Mouse (Mus musculus) liver, embryonic 14 days (tissue): ENCODE results near the gene Zfp932. TPM values are rescaled to one million over a fixed set of nuclear protein-coding genes. Genes with fewer than 3 reads are reported as not detected.

Experiments used
- polyA plus RNA-seq: library from polyadenylated mRNA; depleted of rRNA; stranded (reverse); fragments of >200 nt; gene quantifications from 2 replicates; pipeline ENCODE4 v1.2.3, GENCODE M21; 2012; rRNA removed

The Zfp932 gene
- 5.0 and 5.3 TPM in 2 replicates for polyA plus RNA-seq

DNA sequence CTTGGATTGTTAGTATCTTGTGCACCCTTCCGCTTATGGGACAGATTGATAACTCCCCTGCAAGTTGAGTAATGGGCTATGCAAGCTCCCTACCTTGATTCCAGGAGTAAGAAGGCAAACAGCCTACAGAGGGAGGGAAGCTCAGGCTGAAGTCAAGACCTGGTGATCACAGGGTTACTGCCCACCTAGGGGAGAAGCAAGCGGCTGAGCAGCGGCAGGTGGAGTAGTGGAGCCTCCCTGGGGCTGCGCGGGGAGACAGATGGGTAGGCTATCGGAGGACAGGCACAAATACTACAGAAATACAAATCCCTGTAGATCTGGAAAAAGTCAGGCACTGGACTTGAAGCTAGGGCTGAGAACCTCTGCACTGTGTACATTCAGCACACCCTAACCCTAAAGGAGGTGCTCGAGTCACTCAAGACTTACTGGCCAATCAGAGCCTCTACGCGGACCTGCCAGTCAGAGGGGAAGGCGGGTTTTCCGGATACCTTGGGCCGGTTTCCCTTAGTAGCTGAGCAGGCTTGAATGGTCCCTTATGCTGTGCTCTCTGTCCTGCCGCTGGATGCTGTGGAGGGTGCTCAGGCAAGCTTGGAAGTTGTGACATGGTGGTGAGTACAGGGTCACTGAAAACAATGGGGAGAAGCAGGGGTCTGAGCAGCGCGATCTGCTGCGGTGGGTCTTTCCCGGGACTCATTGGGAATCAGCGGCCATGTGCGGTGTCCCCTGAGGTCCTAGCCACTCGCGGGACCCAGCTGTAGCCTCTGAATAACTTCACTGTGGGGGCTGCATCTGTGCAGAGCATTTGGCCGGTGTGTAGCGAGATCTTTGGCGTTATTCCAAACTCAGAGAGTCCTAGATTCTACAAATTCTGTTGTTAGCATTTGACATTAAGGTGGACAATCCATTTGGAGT is at the start of gene Zfp932:
Gene Zfp932, plus strand, starts transcription at position 496 of the 912 bp plus-strand sequence.

Other genes with a start within 250 kb of the Zfp932 start
- 2.7 and 2.9 TPM in 2 replicates for gene 4930522L14Rik, start 244.6 kb upstream of the Zfp932 start, polyA plus RNA-seq
- 0.02 TPM in 2 replicates for gene Gm15446, start 73.1 kb upstream of the Zfp932 start, polyA plus RNA-seq
- gene Gm17655, start 76.0 kb downstream of the Zfp932 start, polyA plus RNA-seq, result 0.83 and 1.2 TPM in 2 replicates
- 0.84 and 0.86 TPM in 2 replicates for gene Gm35315, start 97.9 kb downstream of the Zfp932 start, polyA plus RNA-seq
- 0.07 and 0.18 TPM in 2 replicates for gene Plcxd1, start 103.4 kb downstream of the Zfp932 start, polyA plus RNA-seq
- gene Gtpbp6, start 111.7 kb downstream of the Zfp932 start, polyA plus RNA-seq, result 17.9 and 19.1 TPM in 2 replicates
- gene Zfp605, start 113.6 kb downstream of the Zfp932 start, polyA plus RNA-seq, result 0.68 and 0.84 TPM in 2 replicates
- gene Chfr, start 139.3 kb downstream of the Zfp932 start, polyA plus RNA-seq, result 14.7 and 16.9 TPM in 2 replicates
- 5.0 and 5.1 TPM in 2 replicates for gene Golga3, start 180.2 kb downstream of the Zfp932 start, polyA plus RNA-seq
- 5.9 and 7.0 TPM in 2 replicates for gene Ankle2, start 234.5 kb downstream of the Zfp932 start, polyA plus RNA-seq